Mouse (Mus musculus) limb, embryonic 13.5 days (tissue): ENCODE measurements around the gene Vmn2r16. TPM values are rescaled to one million over a fixed set of nuclear protein-coding genes. Genes with fewer than 3 reads are reported as not detected.

Experiments used
- ATAC-seq: fragments of 200-750 bp; cut with Nextera tagmentation; 2 replicates; pipeline ENCODE4 v1.8.0; 2017; ENCODE audit warnings: low read depth, moderate number of reproducible peaks, moderate TSS enrichment; ENCODE audit not compliant: low FRiP score
- H3K27ac ChIP-seq: fragments of 300-500 bp; sonication (generic); 2 replicates; pipeline ENCODE4 v1.5.1; 2015; ENCODE audit warnings: inconsistent platforms, mild to moderate bottlenecking, moderate library complexity
- H3K27me3 ChIP-seq: fragments of 300-500 bp; sonication (generic); 2 replicates; pipeline ENCODE4 v1.6.1; 2015; ENCODE audit warnings: mild to moderate bottlenecking, inconsistent platforms
- H3K36me3 ChIP-seq: fragments of 300-500 bp; sonication (generic); 2 replicates; pipeline ENCODE4 v1.6.1; 2015; ENCODE audit warnings: inconsistent platforms, mild to moderate bottlenecking, moderate library complexity
- H3K4me1 ChIP-seq: fragments of 300-500 bp; sonication (generic); 2 replicates; pipeline ENCODE4 v1.6.1; 2015; ENCODE audit warnings: inconsistent platforms
- H3K4me2 ChIP-seq: fragments of 300-500 bp; sonication (generic); replicated peaks from 2 replicates; pipeline ENCODE4 v1.6.1; 2015; ENCODE audit warnings: inconsistent platforms, mild to moderate bottlenecking, moderate library complexity
- H3K4me3 ChIP-seq: fragments of 300-500 bp; sonication (generic); 2 replicates; pipeline ENCODE4 v1.5.1; 2015; ENCODE audit warnings: moderate library complexity, mild to moderate bottlenecking, inconsistent platforms
- H3K9ac ChIP-seq: fragments of 300-500 bp; sonication (generic); 2 replicates; pipeline ENCODE4 v1.6.1; 2015; ENCODE audit warnings: mild to moderate bottlenecking, inconsistent platforms
- H3K9me3 ChIP-seq: fragments of 300-500 bp; sonication (generic); 2 replicates; pipeline ENCODE4 v1.6.1; 2016; ENCODE audit warnings: inconsistent platforms
- WGBS: fragments of 180-500 bp; shearing (Covaris S2); methylation state at CpG from one replicate; pipeline ENCODE4 v1.1.7; 2015; 5-methylcytosine and 5-hydroxymethylcytosine counted together
- polyA plus RNA-seq: library from polyadenylated mRNA; unstranded; fragments of >200 nt; fragmentation: Nextera tagmentation; extraction: Ambion mirVana; gene quantifications from 2 replicates; pipeline ENCODE4 v1.2.1, GENCODE M21; 2015

The Vmn2r16 gene
- not detected in 2 replicates for polyA plus RNA-seq

DNA sequence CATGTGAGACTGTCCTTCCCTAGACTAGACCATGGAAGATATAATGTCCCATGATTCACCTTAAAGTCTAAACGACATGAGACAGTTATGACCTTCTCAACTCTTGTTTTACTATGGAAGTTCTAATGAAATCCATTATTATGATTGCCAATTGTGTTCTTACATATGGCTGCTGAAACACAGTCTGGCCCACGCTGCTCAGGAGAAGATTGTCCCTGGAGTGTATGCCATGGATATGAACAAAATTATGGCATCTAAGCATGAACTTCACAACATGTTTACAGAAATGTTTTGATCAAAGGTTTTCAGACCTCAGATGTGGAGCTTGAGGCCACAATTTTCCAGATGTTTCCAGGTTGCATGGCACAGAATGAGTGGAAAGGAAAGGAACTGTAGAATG, at the start of gene Vmn2r16:
Vmn2r16 (plus strand) TSS at position 301 of the 400 bp plus-strand sequence.
- Histone ChIP-seq H3K4me2 (no peak within 1 kb of the TSS), H3K9me3 (peaks cover 12% of the 10 kb centered on the region; the same call in 1 of the 2 replicates), H3K36me3 (no peaks in the 10 kb centered on the region), H3K4me1 (no peaks in the 10 kb centered on the region), H3K4me3 (no peak within 1 kb of the TSS), H3K27me3 (no peaks in the 10 kb centered on the region), H3K27ac (no peak within 1 kb of the TSS), H3K9ac (no peak within 1 kb of the TSS)
- 55% methylated on average over 2 of the region's 2 CpGs for WGBS
- ATAC-seq, result no peak

GRCm38 (mm10) chr5:109294655-109295054, 35.3 kb upstream of the Vmn2r16 start:
- H3K27me3 ChIP-seq, result no peaks in the 10 kb centered on the region
- no peaks in the 10 kb centered on the region for H3K4me1 ChIP-seq
- no peaks in the 10 kb centered on the region for H3K36me3 ChIP-seq
- no peak overlapping the region for H3K27ac ChIP-seq
- H3K9ac ChIP-seq, result no peak overlapping the region
- no peak for ATAC-seq
- WGBS, result 86% methylated on average over 3 of the region's 3 CpGs
- no peak overlapping the region for H3K4me2 ChIP-seq
- no peak overlapping the region for H3K4me3 ChIP-seq
- H3K9me3 ChIP-seq, result peaks cover 7% of the 10 kb centered on the region; the same call in 1 of the 2 replicates

DNA sequence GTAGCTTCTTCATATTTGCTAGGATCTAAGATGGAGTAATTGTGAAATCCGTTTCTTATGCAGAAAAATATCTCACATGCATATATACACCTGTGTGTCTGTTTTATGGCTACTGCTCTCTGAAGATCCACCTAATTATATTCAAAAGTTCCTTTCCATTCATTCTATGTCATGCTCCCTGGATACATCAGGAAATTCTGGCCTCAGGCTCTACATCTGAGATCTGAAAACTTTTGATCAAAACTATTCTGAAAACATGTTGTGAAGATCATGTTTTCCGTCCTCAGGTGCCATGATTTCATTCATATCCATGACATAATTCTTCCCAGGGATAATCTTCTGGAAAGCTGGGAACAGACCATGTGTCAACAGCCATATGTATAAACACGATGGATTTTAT, 32.4 kb upstream of the Vmn2r16 start, which contains the start of gene Vmn2r15:
Vmn2r15 (minus strand) TSS at position 101 of the 400 bp plus-strand sequence.
- H3K9ac ChIP-seq, result no peak within 1 kb of the TSS
- 56% methylated on average over 3 of the region's 3 CpGs for WGBS
- H3K27ac ChIP-seq, result no peak within 1 kb of the TSS
- no peak within 1 kb of the TSS for H3K4me2 ChIP-seq
- H3K4me1 ChIP-seq, result no peaks in the 10 kb centered on the region
- H3K4me3 ChIP-seq, result no peak within 1 kb of the TSS
- H3K36me3 ChIP-seq, result no peaks in the 10 kb centered on the region
- no peaks in the 10 kb centered on the region for H3K27me3 ChIP-seq
- no peak for ATAC-seq
- H3K9me3 ChIP-seq, result peaks cover 10% of the 10 kb centered on the region; the same call in 1 of the 2 replicates

DNA sequence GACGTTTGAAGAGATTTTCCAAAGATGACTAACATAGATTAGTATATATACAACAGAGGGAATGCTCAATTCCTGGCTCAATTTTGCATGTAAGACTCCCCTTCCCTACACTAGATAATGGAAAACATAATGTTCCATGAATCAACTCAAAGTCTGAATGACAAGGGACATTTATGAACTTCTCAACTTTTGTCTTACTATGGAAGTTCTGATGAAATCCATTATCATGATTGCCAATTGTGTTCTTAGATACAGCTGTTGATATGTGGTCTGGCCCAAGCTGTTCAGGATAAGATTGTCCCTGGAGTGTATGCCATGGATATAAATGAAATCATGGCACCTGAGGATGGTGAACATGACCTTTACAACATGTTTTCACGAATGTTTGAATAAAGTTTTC, 89.4 kb downstream of the Vmn2r16 start, which contains the start of gene Vmn2r17:
Vmn2r17 (plus strand) TSS at position 301 of the 400 bp plus-strand sequence.
- H3K9ac ChIP-seq, result no peak within 1 kb of the TSS
- no peak for ATAC-seq
- 55% methylated on average over 2 of the region's 2 CpGs for WGBS

More for the DNA sequence above, 89.4 kb downstream of the Vmn2r16 start, which contains the start of gene Vmn2r17:
- Histone ChIP-seq H3K9me3 (peaks cover 9% of the 10 kb centered on the region; the same call in 1 of the 2 replicates), H3K4me2 (no peak within 1 kb of the TSS), H3K27ac (no peak within 1 kb of the TSS), H3K4me3 (no peak within 1 kb of the TSS), H3K36me3 (no peaks in the 10 kb centered on the region), H3K27me3 (no peaks in the 10 kb centered on the region), H3K4me1 (no peaks in the 10 kb centered on the region)

Other genes starting within 250 kb of the Vmn2r16 start
- gene Vmn2r12, start 232.2 kb upstream of the Vmn2r16 start, polyA plus RNA-seq, result not detected in 2 replicates
- not detected in 2 replicates for gene Vmn2r13, start 138.0 kb upstream of the Vmn2r16 start, polyA plus RNA-seq
- not detected in 2 replicates for gene Vmn2r14, start 105.5 kb upstream of the Vmn2r16 start, polyA plus RNA-seq
- not detected in 2 replicates for gene Vmn2r15, start 32.5 kb upstream of the Vmn2r16 start, polyA plus RNA-seq
- gene Vmn2r17, start 89.5 kb downstream of the Vmn2r16 start, polyA plus RNA-seq, result not detected in 2 replicates
- 10.5 and 10.6 TPM in 2 replicates for gene Crlf2, start 228.8 kb downstream of the Vmn2r16 start, polyA plus RNA-seq